Comparison of ENCODE assay signal across 8 mouse cellular contexts in genomic region chr9:34558291-34558899, GRCm38 (mm10).
A peak's percentile ranks its signal among the peaks of the same experiment; 100 is the strongest.
DNase-seq lines count a peak whose midpoint lies in the region; ATAC-seq lines count a peak whose summit lies in the region.

No protein-coding gene starts in this region.

- no peak overlapping the region for H3K4me3 ChIP-seq in lung, embryonic 16.5 days (ENCODE audit: low read length)
- no peak overlapping the region for H3K4me3 ChIP-seq in embryonic facial prominence, embryonic 14.5 days (ENCODE audit: low read depth, low read length)

- no peak for DNase-seq in lung, adult 18-20 months
- peak; percentile 32 for DNase-seq in embryonic facial prominence, embryonic 14.5 days (ENCODE audit: low spot score)
- DNase-seq in left cerebral cortex, postnatal 14 days (ENCODE audit: low spot score in 2 of 2), result peak; percentile 33 to 71
- peak; percentile 82 for DNase-seq in retina, postnatal 1 day
- no peak for DNase-seq in heart, adult 9 months (ENCODE audit: low spot score in 2 of 2)
- DNase-seq in adrenal gland, postnatal 36 days, result no peak
- no peak for DNase-seq in thymus, postnatal 36 days

- no peaks in the 10 kb centered on the region for H3K36me3 ChIP-seq in lung, embryonic 16.5 days (ENCODE audit: control insufficient read depth, insufficient read depth, low read length)
- no peaks in the 10 kb centered on the region for H3K36me3 ChIP-seq in embryonic facial prominence, embryonic 14.5 days (ENCODE audit: control insufficient read depth, insufficient read depth, low read length)

- H3K4me1 ChIP-seq in lung, embryonic 16.5 days (replicated peaks; ENCODE audit: control insufficient read depth, insufficient read depth, low read length), result peaks cover 11% of the 10 kb centered on the region; the same call in 1 of the 2 replicates
- H3K4me1 ChIP-seq in embryonic facial prominence, embryonic 14.5 days (ENCODE audit: control insufficient read depth, insufficient read depth, low read length), result peaks cover 12% of the 10 kb centered on the region

- WGBS in lung, embryonic 16.5 days, result 45% methylated on average over 8 of the region's 8 CpGs
- WGBS in embryonic facial prominence, embryonic 14.5 days, result 27% methylated on average over 8 of the region's 8 CpGs

- no peak overlapping the region for H3K9ac ChIP-seq in lung, embryonic 16.5 days (ENCODE audit: low read length)
- H3K9ac ChIP-seq in embryonic facial prominence, embryonic 14.5 days (ENCODE audit: low read depth, low read length), result 0 out of 2 replicates have a peak overlapping the region, but pooled peaks have one; percentile 22

- H3K4me2 ChIP-seq in lung, embryonic 16.5 days (ENCODE audit: low read depth, low read length), result no peak overlapping the region
- H3K4me2 ChIP-seq in embryonic facial prominence, embryonic 14.5 days (ENCODE audit: low read depth, low read length), result peak overlapping the region; percentile 39

- peak; percentile 39; the same call in 1 of the 2 replicates for ATAC-seq in lung, embryonic 16.5 days (ENCODE audit: low read depth)
- peak; percentile 49; the same call in 1 of the 2 replicates for ATAC-seq in embryonic facial prominence, embryonic 14.5 days (ENCODE audit: low read depth)

- no peaks in the 10 kb centered on the region for H3K27me3 ChIP-seq in lung, embryonic 16.5 days (ENCODE audit: control insufficient read depth, insufficient read depth, low read depth, low read length)
- H3K27me3 ChIP-seq in embryonic facial prominence, embryonic 14.5 days (replicated peaks; ENCODE audit: control insufficient read depth, insufficient read depth, low read length), result no peaks in the 10 kb centered on the region

- H3K27ac ChIP-seq in lung, embryonic 16.5 days (ENCODE audit: low read length), result peak overlapping the region; percentile 41
- peak overlapping the region; percentile 55 for H3K27ac ChIP-seq in embryonic facial prominence, embryonic 14.5 days (replicated peaks; ENCODE audit: low read depth, low read length)

- H3K9me3 ChIP-seq in lung, embryonic 16.5 days (ENCODE audit: control insufficient read depth, low read length), result no peaks in the 10 kb centered on the region
- no peaks in the 10 kb centered on the region for H3K9me3 ChIP-seq in embryonic facial prominence, embryonic 14.5 days (ENCODE audit: control insufficient read depth, low read length)

- intact Hi-C loops in left cerebral cortex, postnatal 14 days (cut with DNase I), result no loop called here

Comparison
In these comparisons a context has a peak if more than half of its experiments do, and no peak if none do; other contexts are left out.
1. DNase-seq: peak in embryonic facial prominence, embryonic 14.5 days (single experiment), left cerebral cortex, postnatal 14 days (2 of 2) and retina, postnatal 1 day (single experiment); none in lung, adult 18-20 months (0 of 2), heart, adult 9 months (0 of 2), adrenal gland, postnatal 36 days (0 of 2) and thymus, postnatal 36 days (0 of 2).